Mouse (Mus musculus): ENCODE results near the gene Dram1. TPM values are rescaled to one million over a fixed set of nuclear protein-coding genes. Genes with fewer than 3 reads are reported as not detected.

Dram1 gene
- total RNA-seq, 1 experiment = 3.3 TPM

DNA sequence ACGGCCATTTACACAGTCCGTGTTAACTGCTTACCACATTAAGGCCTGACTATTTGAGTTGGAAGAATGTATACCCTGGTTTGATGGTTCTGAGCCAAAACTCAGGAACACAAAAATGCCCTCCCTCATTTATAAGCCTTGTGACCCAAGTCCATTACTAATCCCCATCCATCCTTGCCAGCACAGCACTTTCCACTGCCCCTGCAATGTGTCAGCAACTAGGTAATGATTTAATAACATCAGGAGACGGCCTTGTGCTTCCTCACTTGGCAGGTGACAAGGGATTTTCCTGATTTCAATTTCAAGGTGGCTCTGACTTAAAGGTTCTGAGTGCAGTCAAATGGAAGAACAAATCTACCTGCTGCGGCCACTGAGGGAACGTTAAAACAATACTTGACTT is 64.0 kb downstream of the Dram1 start:
- no peak for TF ChIP-seq HCFC1 (IDR thresholded peaks at IDR 0.05; ENCODE audit: borderline replicate concordance, insufficient read depth, low read length)
- TF ChIP-seq CHD2 (IDR thresholded peaks at IDR 0.05; ENCODE audit: low read depth, low read length) = no peak
- no peak for TF ChIP-seq ZNF384 (IDR thresholded peaks at IDR 0.05; ENCODE audit: low read depth, low read length)
- no peak overlapping the region for H3K27ac ChIP-seq (ENCODE audit: insufficient read depth, low read depth, low read length, poor library complexity, severe bottlenecking)
- no peak overlapping the region for H3K9ac ChIP-seq (ENCODE audit: insufficient read depth, low read depth, low read length, poor library complexity, severe bottlenecking)
- H3K4me3 ChIP-seq (ENCODE audit: insufficient read depth in 1 of 2, low read depth in 1 of 2, low read length in 2 of 2, poor library complexity in 1 of 2, severe bottlenecking in 1 of 2) = no peak overlapping the region
- no peaks in the 10 kb centered on the region for H3K4me1 ChIP-seq (ENCODE audit: control insufficient read depth in 2 of 2, insufficient read depth in 2 of 2, low read length in 2 of 2, poor library complexity in 1 of 2)
- H3K9me3 ChIP-seq (ENCODE audit: control insufficient read depth, insufficient read depth, low read depth, low read length) = no peaks in the 10 kb centered on the region
- no peaks in the 10 kb centered on the region for H3K36me3 ChIP-seq (ENCODE audit: control insufficient read depth, insufficient read depth, low read length, poor library complexity, severe bottlenecking)
- DNase-seq (ENCODE audit: low read depth, low spot score) = no peak
- in situ Hi-C loops (cut with MboI; ENCODE audit: low sequenced_read_pairs in 2 of 2, unreplicated experiment in 2 of 2) = loop anchor here (25.0 kb wide), 3 partner anchors 453 to 1278 kb away; partner anchors contain the start of gene Igf1 (in 1 of the 2)

DNA sequence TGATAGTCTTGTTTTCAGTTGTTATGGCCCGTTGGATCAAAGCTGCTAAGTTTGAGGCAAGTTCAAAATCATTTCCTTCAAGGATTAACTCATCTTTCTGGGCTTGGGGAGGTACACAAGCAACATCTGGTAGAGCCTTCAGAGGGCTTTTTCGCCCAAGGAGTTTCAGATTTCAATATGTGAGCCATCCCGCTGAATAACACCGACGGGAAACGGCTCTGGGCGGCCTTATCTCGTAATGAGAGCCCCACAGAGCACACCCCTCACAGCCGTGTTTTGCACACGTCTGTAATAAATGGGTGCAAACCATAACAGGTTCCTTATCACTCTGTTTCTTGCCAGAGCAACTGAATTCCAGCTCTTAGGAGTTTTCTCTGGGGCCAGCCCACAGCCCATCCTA is 69.0 kb downstream of the Dram1 start:
- in situ Hi-C loops (cut with MboI; ENCODE audit: low sequenced_read_pairs in 2 of 2, unreplicated experiment in 2 of 2) = loop anchor here (25.0 kb wide), 3 partner anchors 448 to 1273 kb away; partner anchors contain the start of gene Igf1 (in 1 of the 2)
- Histone ChIP-seq H3K4me3 (ENCODE audit: insufficient read depth in 1 of 2, low read depth in 1 of 2, low read length in 2 of 2, poor library complexity in 1 of 2, severe bottlenecking in 1 of 2) (no peak overlapping the region), H3K4me1 (ENCODE audit: control insufficient read depth in 2 of 2, insufficient read depth in 2 of 2, low read length in 2 of 2, poor library complexity in 1 of 2) (no peaks in the 10 kb centered on the region), H3K27ac (ENCODE audit: insufficient read depth, low read depth, low read length, poor library complexity, severe bottlenecking) (no peak overlapping the region), H3K9me3 (ENCODE audit: control insufficient read depth, insufficient read depth, low read depth, low read length) (no peaks in the 10 kb centered on the region), H3K9ac (ENCODE audit: insufficient read depth, low read depth, low read length, poor library complexity, severe bottlenecking) (no peak overlapping the region), H3K36me3 (ENCODE audit: control insufficient read depth, insufficient read depth, low read length, poor library complexity, severe bottlenecking) (no peaks in the 10 kb centered on the region)
- TF ChIP-seq ZC3H11A (IDR thresholded peaks at IDR 0.05; ENCODE audit: borderline replicate concordance, low read depth, low read length) = no peak
- no peak for TF ChIP-seq HCFC1 (IDR thresholded peaks at IDR 0.05; ENCODE audit: borderline replicate concordance, insufficient read depth, low read length)
- TF ChIP-seq CHD2 (IDR thresholded peaks at IDR 0.05; ENCODE audit: low read depth, low read length) = no peak
- no peak for TF ChIP-seq MAFK (IDR thresholded peaks at IDR 0.05; ENCODE audit: insufficient read depth, low read depth, low read length)
- no peak for TF ChIP-seq ZNF384 (IDR thresholded peaks at IDR 0.05; ENCODE audit: low read depth, low read length)
- no peak for DNase-seq (ENCODE audit: low read depth, low spot score)

DNA sequence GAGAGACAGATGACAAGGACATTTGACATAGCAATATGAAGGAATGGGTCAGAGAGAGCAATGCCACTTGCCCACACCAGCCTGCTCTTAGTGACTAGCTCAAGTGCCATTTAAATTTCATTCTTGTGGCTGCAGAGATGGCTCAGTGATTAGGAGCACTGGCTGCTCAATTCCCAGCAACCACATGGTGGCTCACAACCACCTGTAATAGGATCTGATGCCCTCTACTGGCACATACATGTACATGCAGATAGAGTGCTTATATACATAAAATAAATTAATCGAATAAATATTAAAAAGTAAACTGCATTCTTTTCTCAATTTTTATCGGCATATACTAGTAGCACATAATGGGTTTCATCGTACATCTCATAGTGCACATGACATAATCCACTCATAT is 72.6 kb downstream of the Dram1 start:
- no peaks in the 10 kb centered on the region for H3K9me3 ChIP-seq (ENCODE audit: control insufficient read depth, insufficient read depth, low read depth, low read length)
- H3K4me3 ChIP-seq (ENCODE audit: insufficient read depth in 1 of 2, low read depth in 1 of 2, low read length in 2 of 2, poor library complexity in 1 of 2, severe bottlenecking in 1 of 2) = no peak overlapping the region
- no peaks in the 10 kb centered on the region for H3K36me3 ChIP-seq (ENCODE audit: control insufficient read depth, insufficient read depth, low read length, poor library complexity, severe bottlenecking)
- no peak overlapping the region for H3K27ac ChIP-seq (ENCODE audit: insufficient read depth, low read depth, low read length, poor library complexity, severe bottlenecking)
- in situ Hi-C loops (cut with MboI; ENCODE audit: low sequenced_read_pairs in 2 of 2, unreplicated experiment in 2 of 2) = loop anchor here (25.0 kb wide), 3 partner anchors 444 to 1269 kb away; partner anchors contain the start of gene Igf1 (in 1 of the 2)
- no peak overlapping the region for H3K9ac ChIP-seq (ENCODE audit: insufficient read depth, low read depth, low read length, poor library complexity, severe bottlenecking)
- TF ChIP-seq CHD2 (IDR thresholded peaks at IDR 0.05; ENCODE audit: low read depth, low read length) (no peak), HCFC1 (IDR thresholded peaks at IDR 0.05; ENCODE audit: borderline replicate concordance, insufficient read depth, low read length) (no peak), ZNF384 (IDR thresholded peaks at IDR 0.05; ENCODE audit: low read depth, low read length) (no peak), MAFK (IDR thresholded peaks at IDR 0.05; ENCODE audit: insufficient read depth, low read depth, low read length) (no peak), ZC3H11A (IDR thresholded peaks at IDR 0.05; ENCODE audit: borderline replicate concordance, low read depth, low read length) (no peak)
- no peak for DNase-seq (ENCODE audit: low read depth, low spot score)
- H3K4me1 ChIP-seq (ENCODE audit: control insufficient read depth in 2 of 2, insufficient read depth in 2 of 2, low read length in 2 of 2, poor library complexity in 1 of 2) = no peaks in the 10 kb centered on the region

DNA sequence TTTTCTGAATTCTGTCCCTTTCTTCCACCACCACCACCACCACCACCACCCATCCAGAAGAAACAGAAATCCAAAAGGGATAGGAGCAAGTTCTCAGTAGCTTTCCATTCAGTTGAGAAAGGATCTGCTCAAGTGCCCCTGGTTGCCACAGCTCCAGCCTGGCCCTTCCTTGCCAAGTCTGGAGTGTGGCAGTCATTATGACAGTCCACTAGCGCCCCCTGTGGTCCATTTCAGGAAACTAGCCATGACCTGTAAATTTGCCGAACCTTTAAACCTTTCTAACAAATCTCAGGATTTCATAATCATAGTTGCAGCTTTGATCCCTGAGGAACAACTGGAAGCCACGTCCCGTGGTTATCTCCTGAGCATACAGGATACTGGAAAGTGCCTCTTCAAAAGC is 74.6 kb downstream of the Dram1 start:
- in situ Hi-C loops (cut with MboI; ENCODE audit: low sequenced_read_pairs in 2 of 2, unreplicated experiment in 2 of 2) = loop anchor here (25.0 kb wide), 3 partner anchors 442 to 1267 kb away; partner anchors contain the start of gene Igf1 (in 1 of the 2)
- no peak for TF ChIP-seq CHD2 (IDR thresholded peaks at IDR 0.05; ENCODE audit: low read depth, low read length)
- peak; percentile 94 for TF ChIP-seq ZC3H11A (IDR thresholded peaks at IDR 0.05; ENCODE audit: borderline replicate concordance, low read depth, low read length)
- TF ChIP-seq MAFK (IDR thresholded peaks at IDR 0.05; ENCODE audit: insufficient read depth, low read depth, low read length) = no peak

DNA sequence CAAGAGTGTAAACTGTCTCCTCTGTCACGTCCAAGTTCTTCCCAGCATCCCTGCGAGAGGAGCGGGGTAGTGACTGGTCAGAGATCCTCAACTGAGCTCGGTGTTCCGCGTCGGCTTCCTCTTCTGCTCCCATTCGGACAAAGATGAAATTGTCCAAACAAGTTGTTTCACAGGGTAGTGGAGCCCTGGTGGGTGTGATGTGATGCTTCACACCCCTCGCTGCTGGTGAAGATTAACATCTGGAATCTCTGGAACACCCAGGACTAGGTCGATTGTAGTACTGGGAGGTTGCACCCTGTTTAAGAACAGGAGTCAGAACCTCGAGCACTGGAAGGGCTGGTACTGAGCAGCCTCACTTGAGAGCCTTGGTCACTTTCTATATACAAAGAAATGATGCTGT is 75.8 kb downstream of the Dram1 start:
- in situ Hi-C loops (cut with MboI; ENCODE audit: low sequenced_read_pairs in 2 of 2, unreplicated experiment in 2 of 2) = loop anchor here (25.0 kb wide), 3 partner anchors 441 to 1266 kb away; partner anchors contain the start of gene Igf1 (in 1 of the 2)
- TF ChIP-seq CHD2 (IDR thresholded peaks at IDR 0.05; ENCODE audit: low read depth, low read length) = no peak
- Histone ChIP-seq H3K9me3 (ENCODE audit: control insufficient read depth, insufficient read depth, low read depth, low read length) (no peaks in the 10 kb centered on the region), H3K27ac (ENCODE audit: insufficient read depth, low read depth, low read length, poor library complexity, severe bottlenecking) (no peak overlapping the region), H3K36me3 (ENCODE audit: control insufficient read depth, insufficient read depth, low read length, poor library complexity, severe bottlenecking) (no peaks in the 10 kb centered on the region), H3K4me1 (ENCODE audit: control insufficient read depth in 2 of 2, insufficient read depth in 2 of 2, low read length in 2 of 2, poor library complexity in 1 of 2) (no peaks in the 10 kb centered on the region), H3K4me3 (ENCODE audit: insufficient read depth in 1 of 2, low read depth in 1 of 2, low read length in 2 of 2, poor library complexity in 1 of 2, severe bottlenecking in 1 of 2) (no peak overlapping the region), H3K9ac (ENCODE audit: insufficient read depth, low read depth, low read length, poor library complexity, severe bottlenecking) (no peak overlapping the region)
- DNase-seq (ENCODE audit: low read depth, low spot score) = no peak

More for the DNA sequence above, 74.6 kb downstream of the Dram1 start:
- H3K4me1 ChIP-seq (ENCODE audit: control insufficient read depth in 2 of 2, insufficient read depth in 2 of 2, low read length in 2 of 2, poor library complexity in 1 of 2) = no peaks in the 10 kb centered on the region
- no peaks in the 10 kb centered on the region for H3K9me3 ChIP-seq (ENCODE audit: control insufficient read depth, insufficient read depth, low read depth, low read length)
- peak; percentile 56 for DNase-seq (ENCODE audit: low read depth, low spot score)
- H3K9ac ChIP-seq (ENCODE audit: insufficient read depth, low read depth, low read length, poor library complexity, severe bottlenecking) = no peak overlapping the region
- no peak overlapping the region for H3K4me3 ChIP-seq (ENCODE audit: insufficient read depth in 1 of 2, low read depth in 1 of 2, low read length in 2 of 2, poor library complexity in 1 of 2, severe bottlenecking in 1 of 2)
- no peak overlapping the region for H3K27ac ChIP-seq (ENCODE audit: insufficient read depth, low read depth, low read length, poor library complexity, severe bottlenecking)
- no peaks in the 10 kb centered on the region for H3K36me3 ChIP-seq (ENCODE audit: control insufficient read depth, insufficient read depth, low read length, poor library complexity, severe bottlenecking)

Measured in ES-E14 (cell line).